Mouse (Mus musculus): Measurements from ENCODE around the gene Gm765. TPM values are rescaled to one million over a fixed set of nuclear protein-coding genes. Genes with fewer than 3 reads are reported as not detected.

Gene Gm765
- polyA plus RNA-seq, 1 experiment = 0.09 TPM

DNA sequence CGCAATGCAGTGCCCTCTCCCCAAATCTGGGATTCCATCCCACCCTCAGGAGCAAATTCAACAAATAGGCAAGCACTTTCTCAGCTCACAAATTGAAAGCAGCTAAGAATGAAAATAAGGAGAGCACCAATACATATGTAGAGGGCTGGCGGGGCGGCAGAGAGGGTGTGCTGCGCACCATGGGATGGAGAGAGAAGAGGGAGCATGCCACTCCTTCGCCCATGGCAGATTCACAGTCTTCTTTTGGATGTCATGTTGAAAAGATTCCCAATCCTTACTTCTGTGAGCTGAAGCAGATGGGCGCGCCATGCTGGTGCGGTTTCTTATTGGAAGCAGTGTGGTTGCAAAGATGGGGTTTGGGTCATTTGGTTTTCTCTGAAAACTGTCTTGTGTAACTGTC, 118.6 kb downstream of the Gm765 start:
- H3K27me3 ChIP-seq (ENCODE audit: control insufficient read depth, insufficient read depth, low read length) = no peaks in the 10 kb centered on the region
- H3K27ac ChIP-seq (ENCODE audit: control insufficient read depth, insufficient read depth, low read depth, low read length) = no peak overlapping the region
- TF ChIP-seq POLR2A (IDR thresholded peaks at IDR 0.05; ENCODE audit: control insufficient read depth, low read depth, low read length) (no peak), CTCF (IDR thresholded peaks at IDR 0.05; ENCODE audit: control insufficient read depth, insufficient read depth, insufficient replicate concordance, low read depth, low read length) (no peak)
- H3K4me3 ChIP-seq (ENCODE audit: control insufficient read depth, low read depth, low read length) = no peak overlapping the region
- H3K36me3 ChIP-seq (ENCODE audit: control insufficient read depth, insufficient read depth, low read length) = no peaks in the 10 kb centered on the region
- peaks cover 5% of the 10 kb centered on the region for H3K4me1 ChIP-seq (ENCODE audit: control insufficient read depth, insufficient read depth, low read length)

DNA sequence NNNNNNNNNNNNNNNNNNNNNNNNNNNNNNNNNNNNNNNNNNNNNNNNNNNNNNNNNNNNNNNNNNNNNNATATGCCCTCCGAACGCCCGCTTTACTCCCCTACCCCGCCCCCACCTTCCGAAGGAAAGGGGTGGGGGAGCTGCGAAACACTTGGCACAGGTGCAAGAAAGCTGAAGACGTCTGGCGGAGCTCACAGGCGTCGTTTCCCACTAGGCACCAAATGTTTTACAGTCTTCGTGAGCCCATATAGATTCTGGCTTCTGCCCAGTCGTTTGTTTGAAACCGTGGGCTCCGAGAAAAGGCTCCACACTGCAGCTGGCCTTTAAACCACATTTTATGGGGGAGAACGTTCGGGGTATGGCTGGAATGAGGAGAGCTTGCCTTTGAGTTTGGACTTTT, 120.6 kb downstream of the Gm765 start:
- H3K27me3 ChIP-seq (ENCODE audit: control insufficient read depth, insufficient read depth, low read length) = no peaks in the 10 kb centered on the region
- H3K4me1 ChIP-seq (ENCODE audit: control insufficient read depth, insufficient read depth, low read length) = peaks cover 5% of the 10 kb centered on the region
- no peak for TF ChIP-seq POLR2A (IDR thresholded peaks at IDR 0.05; ENCODE audit: control insufficient read depth, low read depth, low read length)
- no peak for TF ChIP-seq CTCF (IDR thresholded peaks at IDR 0.05; ENCODE audit: control insufficient read depth, insufficient read depth, insufficient replicate concordance, low read depth, low read length)
- H3K27ac ChIP-seq (ENCODE audit: control insufficient read depth, insufficient read depth, low read depth, low read length) = no peak overlapping the region
- no peaks in the 10 kb centered on the region for H3K36me3 ChIP-seq (ENCODE audit: control insufficient read depth, insufficient read depth, low read length)
- H3K4me3 ChIP-seq (ENCODE audit: control insufficient read depth, low read depth, low read length) = no peak overlapping the region

DNA sequence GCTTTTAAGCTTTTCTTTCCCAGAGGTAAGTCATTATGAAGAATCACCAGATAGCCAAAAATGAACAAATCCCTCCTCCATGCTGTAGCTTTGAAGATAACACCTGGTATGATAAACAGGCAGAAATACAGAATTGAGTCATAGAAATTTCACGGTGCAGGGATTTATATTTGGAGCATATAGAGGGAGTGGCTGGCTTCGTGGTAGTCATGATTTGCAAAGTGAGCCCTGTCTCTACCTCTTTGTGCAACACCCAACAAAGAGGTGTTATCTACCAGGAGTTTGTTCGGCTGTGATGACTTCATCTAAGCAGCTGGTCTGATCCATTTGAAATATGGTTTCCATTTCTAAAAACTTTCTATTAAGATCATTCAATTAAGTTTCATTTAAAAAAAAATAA, 130.3 kb downstream of the Gm765 start:
- Histone ChIP-seq H3K4me1 (ENCODE audit: control insufficient read depth, insufficient read depth, low read length) (no peaks in the 10 kb centered on the region), H3K4me3 (ENCODE audit: control insufficient read depth, low read depth, low read length) (no peak overlapping the region), H3K36me3 (ENCODE audit: control insufficient read depth, insufficient read depth, low read length) (no peaks in the 10 kb centered on the region), H3K27ac (ENCODE audit: control insufficient read depth, insufficient read depth, low read depth, low read length) (no peak overlapping the region), H3K27me3 (ENCODE audit: control insufficient read depth, insufficient read depth, low read length) (no peaks in the 10 kb centered on the region)
- TF ChIP-seq CTCF (IDR thresholded peaks at IDR 0.05; ENCODE audit: control insufficient read depth, insufficient read depth, insufficient replicate concordance, low read depth, low read length) (no peak), POLR2A (IDR thresholded peaks at IDR 0.05; ENCODE audit: control insufficient read depth, low read depth, low read length) (no peak)

DNA sequence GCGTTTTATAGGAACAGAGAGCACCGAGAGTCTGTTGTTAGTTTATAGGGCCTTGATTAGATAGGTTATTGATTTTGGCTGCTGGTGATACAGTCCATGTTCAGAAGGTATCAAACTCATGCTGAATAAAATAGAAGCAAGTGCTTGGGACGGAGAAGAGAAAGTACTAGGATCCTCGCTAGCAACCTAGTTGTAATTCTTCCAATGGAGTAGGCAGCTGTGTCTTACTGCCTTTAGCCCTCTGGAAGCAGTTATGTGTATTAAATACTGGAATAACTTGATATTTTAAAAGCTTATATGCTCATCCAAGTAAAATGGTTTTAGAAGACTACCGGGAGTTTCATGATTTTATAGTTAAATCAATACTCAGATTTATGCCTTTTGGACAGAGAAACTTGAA, 132.3 kb downstream of the Gm765 start:
- Histone ChIP-seq H3K27me3 (ENCODE audit: control insufficient read depth, insufficient read depth, low read length) (no peaks in the 10 kb centered on the region), H3K27ac (ENCODE audit: control insufficient read depth, insufficient read depth, low read depth, low read length) (no peak overlapping the region), H3K4me3 (ENCODE audit: control insufficient read depth, low read depth, low read length) (no peak overlapping the region), H3K4me1 (ENCODE audit: control insufficient read depth, insufficient read depth, low read length) (no peaks in the 10 kb centered on the region), H3K36me3 (ENCODE audit: control insufficient read depth, insufficient read depth, low read length) (no peaks in the 10 kb centered on the region)
- TF ChIP-seq CTCF (IDR thresholded peaks at IDR 0.05; ENCODE audit: control insufficient read depth, insufficient read depth, insufficient replicate concordance, low read depth, low read length) (no peak), POLR2A (IDR thresholded peaks at IDR 0.05; ENCODE audit: control insufficient read depth, low read depth, low read length) (no peak)

DNA sequence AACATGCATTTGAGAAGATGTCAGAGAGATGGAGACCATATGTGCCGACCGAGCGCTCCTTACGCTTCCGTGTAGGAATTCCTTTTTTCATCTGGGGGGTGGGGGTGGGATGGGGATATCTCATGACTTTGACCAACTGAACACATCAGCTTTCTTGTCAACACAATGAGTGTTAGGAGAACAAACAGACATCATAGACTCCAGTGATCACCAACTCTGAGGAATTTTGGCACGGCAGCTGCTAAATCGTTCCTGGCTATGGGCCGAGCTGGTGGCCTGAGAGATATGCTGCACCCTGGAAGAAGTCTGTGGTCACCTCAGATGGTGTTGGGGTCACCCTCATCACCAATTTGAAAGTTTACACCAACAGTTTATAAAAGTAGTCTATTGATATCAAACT, 134.5 kb downstream of the Gm765 start:
- TF ChIP-seq POLR2A (IDR thresholded peaks at IDR 0.05; ENCODE audit: control insufficient read depth, low read depth, low read length) (no peak), CTCF (IDR thresholded peaks at IDR 0.05; ENCODE audit: control insufficient read depth, insufficient read depth, insufficient replicate concordance, low read depth, low read length) (no peak)
- Histone ChIP-seq H3K4me1 (ENCODE audit: control insufficient read depth, insufficient read depth, low read length) (no peaks in the 10 kb centered on the region), H3K27me3 (ENCODE audit: control insufficient read depth, insufficient read depth, low read length) (no peaks in the 10 kb centered on the region)

DNA sequence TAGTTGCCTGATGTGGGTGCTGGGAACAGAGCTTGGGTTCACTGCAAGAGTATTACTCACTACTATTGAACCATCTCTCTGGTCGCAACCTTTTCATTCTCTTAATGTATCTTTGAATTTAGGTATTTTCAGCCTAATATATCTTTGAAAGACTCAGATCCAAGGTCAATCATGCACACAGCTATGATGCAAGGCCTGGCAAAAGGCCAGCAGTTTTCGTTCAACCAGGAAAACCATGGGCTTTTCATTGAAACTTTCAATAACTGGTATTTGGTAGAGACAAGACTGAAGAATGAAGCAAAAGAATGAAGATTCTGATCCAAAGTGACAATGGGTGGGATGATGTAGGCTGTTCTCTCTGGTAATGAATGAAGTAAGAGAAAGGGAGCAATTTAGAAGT, 143.8 kb downstream of the Gm765 start:
- Histone ChIP-seq H3K27me3 (ENCODE audit: control insufficient read depth, insufficient read depth, low read length) (no peaks in the 10 kb centered on the region), H3K4me1 (ENCODE audit: control insufficient read depth, insufficient read depth, low read length) (no peaks in the 10 kb centered on the region), H3K4me3 (ENCODE audit: control insufficient read depth, low read depth, low read length) (no peak overlapping the region), H3K27ac (ENCODE audit: control insufficient read depth, insufficient read depth, low read depth, low read length) (no peak overlapping the region), H3K36me3 (ENCODE audit: control insufficient read depth, insufficient read depth, low read length) (no peaks in the 10 kb centered on the region)
- TF ChIP-seq POLR2A (IDR thresholded peaks at IDR 0.05; ENCODE audit: control insufficient read depth, low read depth, low read length) (no peak), CTCF (IDR thresholded peaks at IDR 0.05; ENCODE audit: control insufficient read depth, insufficient read depth, insufficient replicate concordance, low read depth, low read length) (no peak)

More for the DNA sequence above, 134.5 kb downstream of the Gm765 start:
- H3K27ac ChIP-seq (ENCODE audit: control insufficient read depth, insufficient read depth, low read depth, low read length) = no peak overlapping the region
- H3K36me3 ChIP-seq (ENCODE audit: control insufficient read depth, insufficient read depth, low read length) = no peaks in the 10 kb centered on the region
- no peak overlapping the region for H3K4me3 ChIP-seq (ENCODE audit: control insufficient read depth, low read depth, low read length)

DNA sequence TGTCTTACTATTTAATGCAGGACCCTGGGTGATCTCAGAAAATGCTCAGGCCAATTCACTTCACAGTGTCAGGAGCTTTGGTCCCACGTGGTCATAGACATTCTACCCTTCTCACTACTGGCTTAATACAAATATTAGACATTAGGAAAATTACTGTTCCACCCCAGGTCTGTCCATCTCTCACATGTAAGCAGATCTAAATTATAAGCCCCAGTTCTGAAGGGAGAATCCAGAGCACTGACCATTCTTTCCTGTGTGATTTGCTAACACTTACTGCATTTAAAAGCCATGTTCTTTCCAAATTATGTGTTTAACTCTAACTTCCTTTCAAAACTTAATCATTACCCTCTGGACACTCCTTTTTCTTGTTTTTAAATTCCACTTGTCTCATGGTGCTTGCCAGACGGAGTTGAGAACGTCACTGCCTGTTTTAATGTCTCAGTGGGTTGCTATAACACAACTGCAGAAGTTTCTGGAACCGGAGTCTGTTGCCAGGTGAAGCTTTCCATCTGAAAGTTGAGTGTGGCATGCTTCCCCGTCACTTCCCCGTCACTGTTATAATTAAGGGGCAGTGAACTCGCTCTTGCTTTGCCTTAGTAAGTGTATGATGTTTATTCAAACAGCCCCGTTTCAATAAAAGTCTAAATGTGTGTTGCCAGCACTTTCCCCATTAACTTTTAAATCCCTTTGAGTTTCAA, 151.7 kb downstream of the Gm765 start:
- no peak overlapping the region for H3K4me3 ChIP-seq (ENCODE audit: control insufficient read depth, low read depth, low read length)

More for the DNA sequence above, 151.7 kb downstream of the Gm765 start:
- no peaks in the 10 kb centered on the region for H3K36me3 ChIP-seq (ENCODE audit: control insufficient read depth, insufficient read depth, low read length)
- H3K27me3 ChIP-seq (ENCODE audit: control insufficient read depth, insufficient read depth, low read length) = no peaks in the 10 kb centered on the region
- H3K4me1 ChIP-seq (ENCODE audit: control insufficient read depth, insufficient read depth, low read length) = no peaks in the 10 kb centered on the region
- TF ChIP-seq CTCF (IDR thresholded peaks at IDR 0.05; ENCODE audit: control insufficient read depth, insufficient read depth, insufficient replicate concordance, low read depth, low read length) = no peak
- TF ChIP-seq POLR2A (IDR thresholded peaks at IDR 0.05; ENCODE audit: control insufficient read depth, low read depth, low read length) = no peak
- H3K27ac ChIP-seq (ENCODE audit: control insufficient read depth, insufficient read depth, low read depth, low read length) = no peak overlapping the region
